Mouse (Mus musculus): ENCODE measurements around the gene 4933425L06Rik.

4933425L06Rik gene

DNA sequence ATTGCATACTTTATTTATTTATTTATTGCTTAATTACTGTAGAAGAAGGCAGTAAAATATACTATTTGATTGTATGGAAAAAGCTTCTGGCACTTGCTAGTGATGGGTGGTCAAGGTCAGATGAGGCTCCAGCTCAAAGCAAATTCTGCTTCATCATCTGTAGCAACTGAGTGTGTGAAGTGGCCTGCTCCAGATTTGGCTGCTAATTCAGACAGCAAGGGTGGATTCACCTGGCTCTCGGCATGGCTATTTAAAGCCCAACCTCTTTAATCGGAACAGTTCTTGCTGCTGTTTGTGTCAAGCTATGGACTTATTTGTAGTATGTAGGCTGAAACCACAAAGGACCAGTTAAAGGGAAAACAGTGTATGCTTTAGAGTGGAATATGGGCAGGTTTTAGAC, 50.9 kb downstream of the 4933425L06Rik start:
- intact Hi-C loops (cut with DNase I): no loop called here

DNA sequence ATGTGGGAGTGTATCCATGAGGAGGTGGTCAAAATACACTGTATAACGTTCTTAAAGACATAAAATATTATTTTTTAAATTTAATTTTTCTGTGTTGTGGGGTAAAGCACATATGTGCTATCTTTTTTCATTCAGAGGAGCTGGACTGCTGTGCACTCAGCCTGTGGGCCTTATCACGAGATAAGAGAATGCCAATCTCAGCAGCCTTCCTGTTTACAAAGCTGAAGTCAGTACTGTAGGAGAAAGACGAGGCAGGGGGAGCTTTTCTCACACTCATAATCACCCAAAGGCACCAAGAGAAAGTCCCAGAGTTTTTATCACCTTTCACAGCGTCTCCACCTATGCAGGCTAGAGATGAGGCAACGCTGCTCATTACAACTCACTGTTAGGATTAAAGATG, 52.5 kb downstream of the 4933425L06Rik start:
- intact Hi-C loops (cut with DNase I): no loop called here

DNA sequence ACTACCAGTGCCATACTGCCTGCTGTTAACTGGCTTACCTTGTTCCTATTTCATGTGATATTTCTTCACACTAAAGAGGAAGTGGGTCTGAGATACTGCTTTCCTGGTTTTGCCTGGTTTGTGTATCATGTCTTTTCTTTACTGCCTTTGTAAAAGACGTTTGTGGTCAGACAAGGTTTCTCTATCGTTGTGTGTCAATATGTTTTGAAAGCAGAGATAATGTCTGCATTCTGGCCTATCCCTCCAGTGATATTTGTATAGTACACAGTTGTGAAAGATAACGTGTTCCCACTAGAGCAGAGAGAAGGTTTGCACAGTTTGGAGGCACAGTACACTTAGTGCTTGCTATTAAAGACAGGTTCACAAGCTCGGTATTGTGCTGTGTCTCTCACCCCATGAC, 58.0 kb downstream of the 4933425L06Rik start:
- intact Hi-C loops (cut with DNase I): no loop called here

DNA sequence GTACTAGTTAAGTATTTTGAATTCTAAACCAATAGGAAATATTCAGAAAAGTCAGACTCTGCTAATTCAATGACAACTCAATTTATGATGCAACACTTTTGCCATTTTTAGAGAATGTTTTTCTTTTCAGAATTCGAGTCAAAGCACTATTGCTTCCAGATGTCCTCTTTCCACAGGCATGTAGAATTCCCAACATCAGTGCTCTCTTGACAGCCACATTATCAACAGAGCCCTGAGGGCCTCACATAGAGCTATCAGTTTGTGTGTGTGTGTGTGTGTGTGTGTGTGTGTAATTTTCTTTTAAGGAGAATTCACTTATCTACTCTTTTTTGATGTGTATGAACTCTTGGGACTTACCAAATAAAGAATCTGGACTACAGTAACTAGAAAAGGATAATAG, 64.9 kb downstream of the 4933425L06Rik start:
- intact Hi-C loops (cut with DNase I): no loop called here

DNA sequence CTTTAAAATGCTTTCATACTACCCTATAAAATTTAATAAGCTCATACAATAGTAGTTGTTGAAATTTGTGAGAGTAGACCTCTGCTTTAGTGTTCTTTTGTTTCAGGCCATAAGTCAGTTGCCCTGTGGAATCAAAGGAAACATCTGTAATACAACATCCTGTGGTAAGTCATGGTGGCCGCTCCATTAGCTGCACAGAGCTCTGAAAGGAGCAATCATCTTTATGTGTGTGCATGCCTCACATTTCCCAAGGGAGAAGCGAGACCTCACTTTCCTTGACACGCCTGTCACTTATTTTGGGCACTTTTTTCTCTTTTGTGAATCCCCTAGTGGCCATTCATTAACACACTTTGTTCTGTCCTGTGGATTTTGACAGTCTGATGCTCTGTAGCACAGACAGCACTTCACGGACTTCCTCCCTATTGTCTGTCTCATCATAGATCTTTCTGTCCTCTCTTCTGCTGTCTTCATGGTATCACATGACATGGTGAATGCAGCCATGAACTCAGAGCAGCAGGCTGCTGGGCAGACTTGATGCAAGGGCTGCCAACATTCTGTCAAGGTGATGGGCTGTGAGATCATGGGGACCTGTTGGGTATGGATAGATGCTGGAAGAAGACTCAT, 66.0 kb downstream of the 4933425L06Rik start:
- intact Hi-C loops (cut with DNase I): no loop called here

DNA sequence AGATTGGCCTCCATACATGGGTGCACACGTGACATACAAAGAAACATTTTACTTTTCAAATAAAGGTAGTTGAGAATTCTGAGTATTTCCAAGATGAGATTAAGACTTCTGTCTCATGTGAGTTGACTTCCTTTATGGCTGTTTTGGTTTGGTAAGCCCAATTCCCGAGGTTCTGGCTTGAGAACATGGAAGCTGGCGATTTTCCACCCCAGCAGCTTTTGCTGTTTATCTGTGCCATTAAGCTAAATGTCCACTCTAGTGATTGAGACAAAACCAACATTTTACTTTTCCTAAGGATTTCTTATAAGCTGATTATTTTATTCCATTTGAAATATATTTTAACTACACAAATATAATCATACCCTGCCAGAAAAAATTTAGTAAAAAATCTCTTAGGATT, 68.1 kb downstream of the 4933425L06Rik start:
- intact Hi-C loops (cut with DNase I): no loop called here

DNA sequence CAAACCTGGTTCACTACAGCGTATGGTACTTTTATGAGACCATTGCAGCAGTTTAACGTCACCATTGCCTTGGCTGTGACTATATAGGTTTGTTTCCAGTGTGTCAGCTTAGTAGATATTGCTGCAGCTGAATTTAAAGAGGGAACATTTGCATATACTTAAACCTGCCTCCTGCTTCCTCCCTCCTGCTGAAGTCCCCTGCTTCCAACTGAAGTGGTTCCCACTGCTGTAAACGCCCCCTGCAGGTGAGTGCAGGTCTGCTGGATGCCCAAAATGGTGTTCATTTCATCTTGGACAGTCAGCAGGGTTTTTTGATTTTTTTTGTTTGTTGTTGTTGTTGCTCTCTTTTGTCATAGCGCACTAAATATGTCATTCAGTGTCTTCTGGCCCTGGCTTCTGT, 72.0 kb downstream of the 4933425L06Rik start:
- intact Hi-C loops (cut with DNase I): no loop called here

DNA sequence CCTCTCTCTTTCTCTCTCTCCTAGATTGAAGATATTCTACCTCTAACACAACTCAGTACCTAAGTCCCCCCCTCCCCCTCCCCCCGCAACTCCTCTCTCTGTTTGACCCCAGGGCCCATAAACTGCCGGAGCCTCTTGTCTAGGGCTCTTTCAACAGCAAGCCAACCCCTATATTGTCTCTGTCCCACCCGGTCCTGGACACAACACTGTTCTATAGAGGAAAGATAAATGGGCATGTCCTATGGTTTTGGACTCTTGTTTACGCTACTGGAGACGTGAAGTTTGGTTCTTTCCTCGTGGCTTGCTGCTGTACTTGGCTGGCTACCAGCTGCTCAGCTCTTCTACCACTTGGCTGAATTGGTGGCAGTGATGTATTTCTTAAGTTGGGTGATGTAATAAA, 83.5 kb downstream of the 4933425L06Rik start:
- intact Hi-C loops (cut with DNase I): no loop called here
